Mouse (Mus musculus): ENCODE results near the gene Pde6h. TPM values are rescaled to one million over a fixed set of nuclear protein-coding genes. Genes with fewer than 3 reads are reported as not detected.

Pde6h gene
- polyA plus RNA-seq, 1 experiment from 2014 or later: not detected

GRCm38 (mm10) chr6:136998181-136998580 is 74.5 kb downstream of the Pde6h start:
- no peak overlapping the region for H3K4me3 ChIP-seq
- no peaks in the 10 kb centered on the region for H3K36me3 ChIP-seq
- no peak overlapping the region for H3K27ac ChIP-seq
- H3K4me1 ChIP-seq: no peaks in the 10 kb centered on the region
- ATAC-seq (ENCODE audit: low FRiP score): no peak
- 83% methylated on average over 7 of the region's 7 CpGs for WGBS
- no peak overlapping the region for H3K9ac ChIP-seq
- no peaks in the 10 kb centered on the region for H3K9me3 ChIP-seq (replicated peaks)
- H3K27me3 ChIP-seq: no peaks in the 10 kb centered on the region
- H3K4me2 ChIP-seq (replicated peaks): no peak overlapping the region

- H3K4me2 ChIP-seq (replicated peaks): no peak overlapping the region
- H3K4me3 ChIP-seq: no peak overlapping the region
- no peaks in the 10 kb centered on the region for H3K36me3 ChIP-seq
- no peak for ATAC-seq (ENCODE audit: low FRiP score)
- WGBS: 82% methylated on average over 3 of the region's 3 CpGs
- no peak overlapping the region for H3K9ac ChIP-seq
- no peak overlapping the region for H3K27ac ChIP-seq
- H3K9me3 ChIP-seq (replicated peaks): no peaks in the 10 kb centered on the region
- no peaks in the 10 kb centered on the region for H3K4me1 ChIP-seq
- H3K27me3 ChIP-seq: no peaks in the 10 kb centered on the region
Observed at GRCm38 (mm10) chr6:136999009-136999408, 75.4 kb downstream of the Pde6h start.

- Histone ChIP-seq H3K4me2 (replicated peaks) (no peak overlapping the region), H3K4me3 (no peak overlapping the region), H3K4me1 (no peaks in the 10 kb centered on the region), H3K9me3 (replicated peaks) (no peaks in the 10 kb centered on the region), H3K36me3 (no peaks in the 10 kb centered on the region), H3K9ac (no peak overlapping the region), H3K27ac (no peak overlapping the region), H3K27me3 (no peaks in the 10 kb centered on the region)
- no peak for ATAC-seq (ENCODE audit: low FRiP score)
- 90% methylated on average over 15 of the region's 15 CpGs for WGBS
Observed at GRCm38 (mm10) chr6:136999707-137000446, 76.2 kb downstream of the Pde6h start.

- 86% methylated on average over 10 of the region's 10 CpGs for WGBS
- Histone ChIP-seq H3K4me3 (no peak overlapping the region), H3K9me3 (replicated peaks) (no peaks in the 10 kb centered on the region), H3K27ac (no peak overlapping the region), H3K36me3 (no peaks in the 10 kb centered on the region), H3K27me3 (no peaks in the 10 kb centered on the region), H3K9ac (no peak overlapping the region), H3K4me1 (no peaks in the 10 kb centered on the region), H3K4me2 (replicated peaks) (no peak overlapping the region)
- ATAC-seq (ENCODE audit: low FRiP score): no peak
Observed at GRCm38 (mm10) chr6:137000706-137001105, 77.1 kb downstream of the Pde6h start.

- Histone ChIP-seq H3K4me2 (replicated peaks) (no peak overlapping the region), H3K4me1 (no peaks in the 10 kb centered on the region), H3K36me3 (no peaks in the 10 kb centered on the region), H3K9ac (no peak overlapping the region), H3K27ac (no peak overlapping the region), H3K4me3 (no peak overlapping the region), H3K9me3 (replicated peaks) (no peaks in the 10 kb centered on the region), H3K27me3 (no peaks in the 10 kb centered on the region)
- no peak for ATAC-seq (ENCODE audit: low FRiP score)
- WGBS: 86% methylated on average over 6 of the region's 6 CpGs
Observed at GRCm38 (mm10) chr6:137001267-137002168, 77.9 kb downstream of the Pde6h start.

GRCm38 (mm10) chr6:137002169-137002514 is 78.5 kb downstream of the Pde6h start:
- ATAC-seq (ENCODE audit: low FRiP score): no peak
- no peaks in the 10 kb centered on the region for H3K4me1 ChIP-seq
- no peak overlapping the region for H3K4me3 ChIP-seq
- 87% methylated on average over 5 of the region's 5 CpGs for WGBS
- no peak overlapping the region for H3K9ac ChIP-seq
- H3K27me3 ChIP-seq: no peaks in the 10 kb centered on the region
- H3K27ac ChIP-seq: no peak overlapping the region
- no peaks in the 10 kb centered on the region for H3K36me3 ChIP-seq
- no peak overlapping the region for H3K4me2 ChIP-seq (replicated peaks)
- H3K9me3 ChIP-seq (replicated peaks): no peaks in the 10 kb centered on the region

GRCm38 (mm10) chr6:137004359-137004758 is 80.7 kb downstream of the Pde6h start:
- no peaks in the 10 kb centered on the region for H3K36me3 ChIP-seq
- H3K4me1 ChIP-seq: no peaks in the 10 kb centered on the region
- H3K9me3 ChIP-seq (replicated peaks): no peaks in the 10 kb centered on the region
- WGBS: 84% methylated on average over 4 of the region's 4 CpGs
- no peak overlapping the region for H3K4me2 ChIP-seq (replicated peaks)
- no peak overlapping the region for H3K27ac ChIP-seq
- no peak overlapping the region for H3K4me3 ChIP-seq
- no peak for ATAC-seq (ENCODE audit: low FRiP score)
- H3K27me3 ChIP-seq: no peaks in the 10 kb centered on the region
- no peak overlapping the region for H3K9ac ChIP-seq

GRCm38 (mm10) chr6:137011187-137011586 is 87.6 kb downstream of the Pde6h start:
- Histone ChIP-seq H3K4me2 (replicated peaks) (no peak overlapping the region), H3K27me3 (no peaks in the 10 kb centered on the region), H3K9me3 (replicated peaks) (no peaks in the 10 kb centered on the region), H3K27ac (no peak overlapping the region), H3K36me3 (no peaks in the 10 kb centered on the region), H3K4me1 (no peaks in the 10 kb centered on the region), H3K9ac (no peak overlapping the region), H3K4me3 (no peak overlapping the region)
- WGBS: 87% methylated on average over 5 of the region's 5 CpGs
- no peak for ATAC-seq (ENCODE audit: low FRiP score)

- H3K9ac ChIP-seq: no peak overlapping the region
- no peaks in the 10 kb centered on the region for H3K9me3 ChIP-seq (replicated peaks)
- H3K4me3 ChIP-seq: no peak overlapping the region
- no peak overlapping the region for H3K27ac ChIP-seq
- H3K36me3 ChIP-seq: no peaks in the 10 kb centered on the region
- no peak overlapping the region for H3K4me2 ChIP-seq (replicated peaks)
- no peaks in the 10 kb centered on the region for H3K27me3 ChIP-seq
- H3K4me1 ChIP-seq: no peaks in the 10 kb centered on the region
- WGBS: 65% methylated on average over 6 of the region's 6 CpGs
- ATAC-seq (ENCODE audit: low FRiP score): no peak
Observed at GRCm38 (mm10) chr6:137014346-137014745, 90.7 kb downstream of the Pde6h start.

- Histone ChIP-seq H3K27ac (no peak overlapping the region), H3K9ac (no peak overlapping the region), H3K27me3 (no peaks in the 10 kb centered on the region), H3K4me3 (no peak overlapping the region), H3K9me3 (replicated peaks) (no peaks in the 10 kb centered on the region), H3K36me3 (no peaks in the 10 kb centered on the region), H3K4me2 (replicated peaks) (no peak overlapping the region), H3K4me1 (no peaks in the 10 kb centered on the region)
- WGBS: 83% methylated on average over 7 of the region's 7 CpGs
- no peak for ATAC-seq (ENCODE audit: low FRiP score)
Observed at GRCm38 (mm10) chr6:137017216-137017973, 93.8 kb downstream of the Pde6h start.
